In the genomic region with DNA sequence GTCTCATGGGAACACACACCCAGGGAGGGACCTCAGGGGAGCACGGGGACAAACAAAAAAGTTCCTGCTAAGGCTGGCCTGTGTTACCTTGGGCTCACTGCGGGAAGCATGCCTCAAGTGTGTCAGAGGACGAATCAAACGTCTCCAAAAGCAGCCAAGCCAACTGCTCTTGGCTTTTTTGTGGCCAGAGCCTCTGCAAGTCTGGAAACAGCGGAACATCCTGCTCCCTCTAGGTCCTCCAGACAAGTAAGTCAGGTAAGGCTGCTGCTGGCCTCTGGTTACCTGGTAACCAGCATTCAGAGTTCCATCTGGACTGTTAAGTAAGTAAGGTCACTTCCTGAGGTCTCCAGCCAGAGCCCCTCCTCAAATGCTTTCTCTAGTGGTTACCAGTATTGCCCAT, we compare ENCODE assay signal across 25 mouse cellular contexts. TPM values are rescaled to one million over a fixed set of nuclear protein-coding genes. Genes with fewer than 3 reads are reported as not detected.
"Had no signal": no experiment of that assay in that cellular context is flagged by ENCODE, and none has a peak within 500 bp of the region (broad histone marks: within the 10 kb centered on the region; RNA-seq: fewer than 3 reads in every experiment).

A gene (minus strand): TSS at position 271 of the 400 bp plus-strand sequence.

- H3K4me1 ChIP-seq: neural tube, embryonic 12.5 days; neural tube, embryonic 13.5 days; neural tube, embryonic 15.5 days; stomach, embryonic 15.5 days had no signal

- H3K9me3 ChIP-seq: stomach, embryonic 15.5 days had no signal

- DNase-seq: retina, postnatal 1 day; right cerebral cortex, adult 18-20 months; right cerebral cortex, postnatal 14 days; right cerebral cortex, postnatal 25 days; right cerebral cortex, postnatal 4 days; spleen, adult 18-20 months; thymus, adult 18-20 months; thymus, adult 2 months; thymus, postnatal 14 days; thymus, postnatal 25 days; thymus, postnatal 36 days; thymus, postnatal 4 days had no signal

- H3K36me3 ChIP-seq: neural tube, embryonic 12.5 days; neural tube, embryonic 13.5 days; neural tube, embryonic 15.5 days; stomach, embryonic 15.5 days had no signal

- H3K27me3 ChIP-seq: neural tube, embryonic 12.5 days; neural tube, embryonic 13.5 days; neural tube, embryonic 15.5 days; stomach, embryonic 15.5 days had no signal

- H3K4me3 ChIP-seq: neural tube, embryonic 12.5 days; neural tube, embryonic 13.5 days; neural tube, embryonic 15.5 days; stomach, embryonic 15.5 days had no signal

- H3K27ac ChIP-seq: neural tube, embryonic 12.5 days; neural tube, embryonic 13.5 days; neural tube, embryonic 15.5 days; stomach, embryonic 15.5 days; stomach, postnatal 0 days had no signal

RNA-seq across cellular contexts. Expression of the gene that starts here (rescaled TPM):
- total RNA-seq: neutrophil, adult 5-6 weeks had no signal
- polyA plus RNA-seq: neural tube, embryonic 12.5 days; neural tube, embryonic 13.5 days; neural tube, embryonic 14.5 days; neural tube, embryonic 15.5 days; small intestine, adult 2 months; spleen, adult 2 months; stomach, embryonic 14.5 days; stomach, embryonic 15.5 days; stomach, embryonic 16.5 days; stomach, postnatal 0 days; thymus, adult 2 months; thymus, postnatal 0 days; urinary bladder, adult 2 months had no signal
